Mouse (Mus musculus) cerebellum, postnatal 36 days (tissue): ENCODE measurements around the gene C77080.

Experiments
- DNase-seq, 2 experiments: peaks; one replicate each; pipeline ENCODE4 v3.0.0; 2021 to 2022; ENCODE audit warnings: mixed read lengths in 2 of 2

C77080 gene

GRCm38 (mm10) chr4:129261196-129261595 is at the start of gene C77080:
C77080 (minus strand) TSS chr4:129261404.
- no peak for DNase-seq

GRCm38 (mm10) chr4:129307936-129308335 is 46.7 kb upstream of the C77080 start:
- DNase-seq = no peak

DNA sequence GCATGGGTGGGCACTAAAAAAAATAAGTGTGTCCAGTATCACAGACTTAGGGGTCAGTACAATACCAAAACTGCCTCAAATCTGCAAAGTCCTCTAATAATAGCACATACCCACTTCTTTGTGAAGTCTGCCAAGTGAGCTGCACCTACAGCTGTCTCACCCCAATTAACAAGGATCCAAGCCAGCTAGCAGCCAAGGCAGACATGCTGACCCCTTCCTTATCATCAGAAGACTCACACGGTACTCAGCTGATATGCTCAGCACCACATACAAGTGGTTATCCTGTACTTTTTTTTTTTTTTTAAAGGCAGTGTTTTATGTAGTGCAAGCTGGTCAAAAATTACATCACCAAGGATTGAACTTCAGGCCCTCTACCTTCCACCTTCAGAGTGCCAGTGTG is 43.1 kb upstream of the C77080 start:
- DNase-seq = no peak

DNA sequence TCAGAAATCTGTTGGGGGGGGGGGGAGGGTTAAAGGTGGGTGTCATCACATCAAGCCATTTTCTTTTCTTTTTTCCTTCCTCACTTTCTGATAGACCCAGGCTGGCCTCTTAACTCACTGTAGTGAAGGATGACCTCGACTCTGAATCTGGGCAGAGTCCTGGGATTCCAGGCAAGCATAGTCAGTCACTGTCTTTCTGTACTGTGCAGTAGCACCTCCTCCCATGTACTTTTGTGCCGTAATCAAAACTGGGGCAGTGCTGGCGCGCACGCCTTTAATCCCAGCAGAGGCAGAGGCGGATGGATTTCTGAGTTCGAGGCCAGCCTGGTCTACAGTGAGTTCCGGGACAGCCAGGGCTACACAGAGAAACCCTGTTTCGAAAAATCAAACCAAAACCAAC is 42.6 kb upstream of the C77080 start:
- DNase-seq = no peak

- no peak for DNase-seq
Observed at GRCm38 (mm10) chr4:129303401-129303800, 42.2 kb upstream of the C77080 start.

DNA sequence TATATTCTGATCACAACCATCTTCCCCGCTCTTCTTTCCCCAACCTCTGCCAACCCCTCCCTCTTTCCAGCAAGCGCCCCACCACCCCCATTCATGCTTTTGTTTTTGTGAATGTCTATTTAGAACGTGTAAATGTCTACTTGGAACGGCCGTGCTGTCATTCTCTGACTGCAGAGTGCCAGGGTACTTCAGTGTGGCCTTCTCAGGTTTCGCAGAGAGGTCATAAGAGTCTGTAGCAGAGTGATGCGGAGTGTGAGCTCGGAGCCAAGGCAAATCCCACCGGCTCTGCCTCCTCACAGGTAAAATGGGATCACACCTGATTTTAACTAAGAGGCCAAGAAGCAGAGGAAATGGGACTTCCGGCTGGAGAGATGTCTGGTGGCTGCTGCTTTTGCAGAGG is 37.9 kb upstream of the C77080 start:
- no peak for DNase-seq

DNA sequence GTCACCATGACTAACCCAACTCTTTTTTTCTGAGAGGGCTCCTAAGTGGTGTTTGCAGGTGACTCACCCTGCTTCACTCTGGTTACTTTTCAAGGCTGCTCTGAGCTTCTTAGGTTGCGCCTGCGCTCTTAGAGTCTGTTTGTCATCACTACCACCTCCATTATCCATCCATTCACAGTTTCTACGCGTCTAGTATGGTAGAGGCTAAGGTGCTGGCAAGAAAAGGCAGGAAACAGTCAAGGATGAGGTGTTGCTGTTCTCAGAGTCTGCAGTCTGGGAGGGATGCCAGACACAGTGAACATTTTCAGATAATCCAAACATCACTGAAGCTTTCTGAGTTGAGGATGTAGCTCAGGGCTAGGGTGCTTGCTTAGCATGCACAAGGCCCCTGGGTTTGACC is 36.5 kb upstream of the C77080 start:
- DNase-seq = no peak

GRCm38 (mm10) chr4:129296066-129296465 is 34.9 kb upstream of the C77080 start:
- no peak for DNase-seq

- no peak for DNase-seq
Observed at GRCm38 (mm10) chr4:129295188-129295587, 34.0 kb upstream of the C77080 start.

DNA sequence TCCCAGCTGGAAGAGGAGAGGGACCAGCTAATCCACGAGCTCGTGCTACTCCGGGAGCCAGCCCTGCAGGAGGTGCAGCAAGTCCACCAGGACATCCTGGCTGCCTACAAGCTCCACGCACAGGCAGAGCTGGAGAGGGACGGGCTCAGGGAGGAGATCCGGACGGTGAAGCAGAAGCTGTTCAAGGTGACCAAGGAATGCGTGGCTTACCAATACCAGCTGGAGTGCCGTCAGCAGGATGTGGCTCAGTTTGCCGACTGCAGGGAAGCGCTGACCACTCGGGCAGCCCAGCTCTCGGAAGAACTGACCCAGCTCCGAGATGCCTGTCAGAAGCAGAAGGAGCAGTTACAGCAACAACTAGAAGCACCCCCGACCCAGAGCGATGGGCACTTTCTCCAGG is 32.5 kb upstream of the C77080 start:
- DNase-seq = no peak

GRCm38 (mm10) chr4:129292831-129293230 is 31.6 kb upstream of the C77080 start:
- no peak for DNase-seq

GRCm38 (mm10) chr4:129289671-129290070 is 28.5 kb upstream of the C77080 start:
- no peak for DNase-seq

DNA sequence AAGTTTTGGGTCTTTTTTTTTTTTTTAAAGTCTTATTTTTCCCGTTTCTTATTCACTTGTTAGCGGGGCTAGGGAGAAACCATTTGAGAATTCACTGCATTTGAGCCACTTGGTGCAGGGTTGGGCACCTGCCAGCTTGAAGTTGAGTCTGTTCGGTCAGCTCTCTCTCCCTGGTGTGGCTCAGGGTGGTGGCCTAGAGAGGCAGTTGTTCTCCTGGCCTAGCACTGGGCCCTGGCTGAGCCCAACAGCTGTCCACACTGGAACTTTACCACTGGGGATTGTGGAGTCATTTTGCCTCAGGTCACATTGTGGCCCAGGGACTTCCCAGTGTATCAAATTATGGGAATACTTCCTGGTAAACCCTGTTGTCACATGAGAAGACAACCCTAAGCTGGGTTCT is 26.9 kb upstream of the C77080 start:
- DNase-seq = no peak

DNA sequence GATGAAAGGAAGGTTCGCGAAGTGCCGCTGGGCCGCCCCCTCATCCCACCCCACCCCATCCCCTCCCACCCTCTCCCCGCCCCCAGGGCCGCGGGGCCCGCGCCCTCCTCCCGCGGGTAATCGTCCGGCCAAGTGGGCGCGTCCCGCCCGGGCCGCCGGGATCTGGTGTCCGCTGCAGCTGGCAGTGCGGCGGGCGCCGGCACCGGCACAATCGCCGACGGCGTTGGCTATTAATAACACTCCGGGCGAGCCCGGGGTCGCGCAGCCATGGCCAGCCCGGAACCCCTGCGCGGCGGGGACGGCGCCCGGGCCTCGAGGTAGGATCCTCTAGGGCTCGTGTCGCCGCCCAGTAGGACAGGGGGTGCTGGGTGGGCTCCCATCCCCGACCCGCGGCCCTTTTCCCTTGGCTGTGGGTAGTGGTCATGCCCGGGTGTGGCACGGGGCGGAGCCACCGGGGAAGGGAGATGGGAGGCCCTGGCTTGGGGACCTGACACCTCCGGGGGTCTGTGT is 26.3 kb upstream of the C77080 start, which contains the start of gene Sync:
Gene Sync, plus strand, starts transcription at position 146 of the 510 bp plus-strand sequence.
- no peak for DNase-seq

DNA sequence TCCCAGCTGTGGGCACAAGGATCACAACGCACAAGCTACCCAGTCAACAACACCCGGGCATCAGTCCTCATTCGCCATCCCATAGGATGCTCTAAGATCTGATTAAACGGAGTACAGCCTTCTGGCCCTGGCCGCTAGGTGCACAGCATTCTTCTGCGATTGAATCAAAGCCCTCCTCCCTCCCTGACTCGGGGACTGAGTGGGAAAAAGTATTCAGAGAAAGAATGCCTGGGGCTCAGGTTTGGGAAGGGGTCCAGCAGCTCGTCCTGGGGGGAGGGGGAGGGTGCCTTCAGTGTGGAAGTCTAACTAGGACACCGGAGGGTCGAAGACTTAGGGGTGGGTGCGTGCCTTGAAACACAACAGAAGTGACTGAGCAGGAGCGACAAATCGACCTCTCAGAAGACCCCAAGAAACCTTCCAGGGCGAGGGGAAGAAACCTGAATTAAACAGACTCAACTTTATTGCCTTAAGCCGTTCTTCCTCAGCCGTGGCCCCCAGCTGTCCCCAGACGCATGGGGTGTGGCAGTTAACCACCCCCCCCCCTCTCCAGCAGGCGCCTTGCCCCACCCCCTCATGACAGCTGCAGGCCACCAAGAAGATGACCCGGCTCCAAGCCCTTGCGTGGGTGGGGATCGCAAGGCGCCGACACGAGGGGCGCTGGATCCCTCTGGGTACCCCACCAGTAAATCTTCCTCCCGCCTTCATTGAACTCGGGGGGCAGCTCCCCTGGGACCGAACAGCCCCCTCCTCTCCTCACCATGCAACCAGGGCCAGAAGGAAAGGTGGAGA is 25.7 kb upstream of the C77080 start:
- DNase-seq = no peak

DNA sequence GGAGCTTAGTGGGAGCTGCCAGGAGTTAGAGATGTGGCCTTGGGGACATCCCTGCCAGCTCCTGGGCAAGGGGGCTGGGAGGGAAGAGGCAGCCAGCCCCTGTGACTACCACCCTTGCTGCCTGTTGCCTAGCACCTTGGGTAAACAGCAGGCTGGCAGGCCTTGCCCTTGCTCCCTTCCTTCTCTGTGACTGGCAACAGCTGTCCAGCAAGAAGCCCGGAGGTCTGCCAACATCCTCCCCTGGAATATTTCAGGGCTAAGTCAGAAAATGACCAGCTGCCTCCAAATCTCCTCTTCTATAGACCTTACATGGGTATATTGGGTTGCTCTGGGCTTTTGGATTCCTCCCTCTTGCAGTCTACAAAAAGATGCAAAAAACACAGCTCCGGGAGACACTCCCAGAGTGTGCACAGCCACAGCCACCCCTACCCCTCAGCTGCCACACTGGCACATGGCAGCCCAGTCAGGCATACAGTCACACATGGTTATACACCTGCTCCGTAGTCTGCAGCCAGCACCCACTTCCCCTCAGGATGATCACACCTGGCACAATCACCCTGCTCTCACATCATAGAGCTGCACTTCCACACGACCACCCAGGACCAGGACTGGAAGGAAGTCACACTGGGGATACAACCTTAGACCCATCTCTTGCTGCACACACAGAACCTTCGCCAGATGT is 24.9 kb upstream of the C77080 start:
- no peak for DNase-seq

- DNase-seq = no peak
Observed at GRCm38 (mm10) chr4:129284685-129285084, 23.5 kb upstream of the C77080 start.

- DNase-seq = no peak
Observed at GRCm38 (mm10) chr4:129283226-129283625, 22.0 kb upstream of the C77080 start.

- no peak for DNase-seq
Observed at GRCm38 (mm10) chr4:129282786-129283185, 21.6 kb upstream of the C77080 start.

- DNase-seq = peak; percentile 100
Observed at GRCm38 (mm10) chr4:129276453-129276865, 15.3 kb upstream of the C77080 start.

- peak; percentile 92 to 94 for DNase-seq
Observed at GRCm38 (mm10) chr4:129272756-129273046, 11.5 kb upstream of the C77080 start.

DNA sequence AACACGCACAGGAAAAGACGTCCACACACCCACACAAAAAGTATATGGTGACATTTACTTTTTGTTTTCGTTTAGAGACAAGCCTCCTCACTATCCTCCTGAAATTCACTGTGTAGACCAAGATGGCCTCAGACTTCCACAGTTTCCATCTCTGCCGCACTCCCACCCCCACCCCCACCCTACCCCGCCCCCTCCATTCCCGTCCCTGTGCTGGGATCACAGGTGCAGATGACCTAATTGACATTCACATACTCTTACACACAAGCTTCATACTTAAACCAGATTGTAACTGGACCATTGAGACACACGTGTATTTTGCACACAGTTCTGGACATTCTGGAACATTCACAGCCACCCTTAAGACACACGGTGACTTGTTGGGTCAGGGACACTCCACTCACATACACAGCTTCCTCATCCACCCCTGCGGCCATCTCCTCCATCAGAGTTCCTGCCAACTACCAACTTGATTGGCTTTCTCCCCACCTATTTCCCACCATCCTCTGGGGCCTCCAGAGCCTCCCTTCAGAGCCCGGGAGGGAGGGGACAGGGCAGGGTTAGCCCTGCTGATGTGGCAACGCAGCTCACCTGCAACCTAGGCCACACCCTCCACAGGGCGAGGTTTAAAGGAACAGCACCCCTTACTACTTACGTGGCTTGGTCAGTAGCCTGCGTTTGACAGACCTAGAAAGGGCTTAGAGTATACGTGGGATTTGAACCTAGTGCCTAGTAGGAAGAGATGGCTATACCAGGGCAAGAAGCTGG is 11.0 kb upstream of the C77080 start:
- peak in 1 of 2 experiments; percentile 55 for DNase-seq

- no peak for DNase-seq
Observed at GRCm38 (mm10) chr4:129268698-129269097, 7.5 kb upstream of the C77080 start.

DNA sequence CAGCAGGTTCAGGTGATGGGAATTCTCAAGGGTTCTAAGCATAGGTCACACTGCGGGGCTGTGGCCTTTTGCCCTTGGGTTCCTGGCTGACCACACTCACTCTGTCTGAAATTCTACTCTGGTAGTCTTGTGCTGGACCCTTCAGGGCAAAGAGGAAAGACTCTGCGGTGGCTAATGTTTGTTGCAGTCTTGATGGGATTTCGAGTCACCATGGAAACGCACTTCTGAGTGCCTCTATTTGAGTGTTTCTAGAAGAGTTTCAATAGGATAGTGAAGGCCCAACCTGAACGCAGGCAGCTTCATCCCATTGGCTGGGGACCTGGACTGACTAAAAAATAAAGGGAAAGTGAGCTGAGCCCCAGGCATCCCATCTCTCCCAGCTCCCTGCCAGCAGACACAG is 5.6 kb upstream of the C77080 start:
- DNase-seq = no peak
